In the genomic region with DNA sequence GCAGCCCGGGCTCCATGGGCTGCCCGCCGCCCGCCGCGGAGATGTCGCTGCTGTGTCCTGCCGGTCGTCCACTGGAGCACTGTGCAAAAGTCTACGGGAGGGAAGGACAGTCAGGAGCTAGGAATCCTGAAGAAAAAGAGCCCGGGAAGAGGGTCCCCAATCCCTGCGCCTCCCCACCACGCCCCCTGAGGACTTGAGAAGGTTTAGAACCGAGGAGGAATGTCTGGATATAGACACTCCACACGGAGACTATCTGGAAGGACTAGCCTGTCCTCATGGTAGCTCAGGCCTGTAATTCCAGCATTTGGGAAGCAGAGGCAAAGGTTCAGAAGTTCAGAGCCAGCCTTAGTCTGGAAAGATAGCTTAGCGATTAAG, we compare ENCODE assay signal across 9 mouse cellular contexts. TPM values are rescaled to one million over a fixed set of nuclear protein-coding genes. Genes with fewer than 3 reads are reported as not detected.
A peak's percentile ranks its signal among the peaks of the same experiment; 100 is the strongest.
DNase-seq lines count a peak whose midpoint lies in the region; ATAC-seq and TF ChIP-seq lines count a peak whose summit lies in the region.
"Had no signal": no experiment of that assay in that cellular context is flagged by ENCODE, and none has a peak within 500 bp of the region (broad histone marks: within the 10 kb centered on the region; RNA-seq: fewer than 3 reads in every experiment).

No protein-coding gene starts in this region.

- H3K9me3 ChIP-seq in kidney, postnatal 0 days (replicated peaks; ENCODE audit: low read length) = no peaks in the 10 kb centered on the region
- no peaks in the 10 kb centered on the region for H3K9me3 ChIP-seq in limb, embryonic 10.5 days (replicated peaks)
- H3K9me3 ChIP-seq in neural tube, embryonic 14.5 days (ENCODE audit: control insufficient read depth, low read length) = no peaks in the 10 kb centered on the region

- peaks cover 60% of the 10 kb centered on the region for H3K27me3 ChIP-seq in kidney, postnatal 0 days (ENCODE audit: insufficient read depth, low read length)
- peaks cover 94% of the 10 kb centered on the region for H3K27me3 ChIP-seq in limb, embryonic 10.5 days (ENCODE audit: low read depth, poor library complexity, severe bottlenecking)
- H3K27me3 ChIP-seq in neural tube, embryonic 14.5 days (ENCODE audit: control insufficient read depth, insufficient read depth, low read length) = peaks cover 47% of the 10 kb centered on the region

- ATAC-seq in kidney, postnatal 0 days (replicated peaks; ENCODE audit: low FRiP score, low read depth) = no peak
- no peak for ATAC-seq in neural tube, embryonic 14.5 days (ENCODE audit: low read depth)
- no peak for ATAC-seq in erythroblast, adult 5-6 weeks (replicated peaks; ENCODE audit: low FRiP score, poor library complexity, severe bottlenecking)
- ATAC-seq: Patski had no signal

- DNase-seq in kidney, postnatal 0 days (ENCODE audit: low spot score) = no peak
- DNase-seq in kidney, postnatal 25 days = no peak
- no peak for DNase-seq in limb, embryonic 10.5 days (ENCODE audit: low spot score)
- DNase-seq in adrenal gland, postnatal 14 days = no peak
- DNase-seq in ovary, adult 18-20 months (ENCODE audit: low spot score) = no peak

- H3K4me1 ChIP-seq in kidney, postnatal 0 days (replicated peaks; ENCODE audit: insufficient read depth, low read length) = peaks cover 12% of the 10 kb centered on the region; the same call in 1 of the 2 replicates
- H3K4me1 ChIP-seq in embryonic fibroblast, embryonic 13.5 days (ENCODE audit: control insufficient read depth, insufficient read depth, low read length) = no peaks in the 10 kb centered on the region
- H3K4me1 ChIP-seq in limb, embryonic 10.5 days = peaks cover 33% of the 10 kb centered on the region
- H3K4me1 ChIP-seq in neural tube, embryonic 14.5 days (ENCODE audit: control insufficient read depth, insufficient read depth, low read length) = peaks cover 12% of the 10 kb centered on the region

- H3K27ac ChIP-seq in kidney, postnatal 0 days = no peak overlapping the region
- H3K27ac ChIP-seq in embryonic fibroblast, embryonic 13.5 days (ENCODE audit: insufficient read depth, low read length) = no peak overlapping the region
- H3K27ac ChIP-seq in limb, embryonic 10.5 days = peak overlapping the region; percentile 68
- peak overlapping the region; percentile 64; the same call in 1 of the 2 replicates for H3K27ac ChIP-seq in neural tube, embryonic 14.5 days (ENCODE audit: low read depth, low read length)

- TF ChIP-seq CTCF in kidney, postnatal 0 days (IDR thresholded peaks at IDR 0.05; ENCODE audit: low read depth) = no peak
- no peak for TF ChIP-seq CTCF in embryonic fibroblast, embryonic 13.5 days (IDR thresholded peaks at IDR 0.05; ENCODE audit: borderline replicate concordance, insufficient read depth, low read length)

- H3K36me3 ChIP-seq in kidney, postnatal 0 days (ENCODE audit: insufficient read depth, low read length) = no peaks in the 10 kb centered on the region
- no peaks in the 10 kb centered on the region for H3K36me3 ChIP-seq in limb, embryonic 10.5 days
- H3K36me3 ChIP-seq in neural tube, embryonic 14.5 days (ENCODE audit: control insufficient read depth, insufficient read depth, low read length) = no peaks in the 10 kb centered on the region

- TF ChIP-seq POLR2A in embryonic fibroblast, embryonic 13.5 days (IDR thresholded peaks at IDR 0.05; ENCODE audit: low read depth, low read length) = no peak

- H3K4me3 ChIP-seq in kidney, postnatal 0 days (replicated peaks; ENCODE audit: low read depth, low read length) = peak overlapping the region; percentile 42
- 0 out of 2 replicates have a peak overlapping the region, but pooled peaks have one; percentile 5 for H3K4me3 ChIP-seq in embryonic fibroblast, embryonic 13.5 days (ENCODE audit: insufficient read depth, low read length)
- peak overlapping the region; percentile 57 for H3K4me3 ChIP-seq in limb, embryonic 10.5 days
- peak overlapping the region; percentile 41 for H3K4me3 ChIP-seq in neural tube, embryonic 14.5 days (ENCODE audit: low read depth, low read length)

- H3K4me2 ChIP-seq in kidney, postnatal 0 days (ENCODE audit: low read length) = peak overlapping the region; percentile 79
- H3K4me2 ChIP-seq in neural tube, embryonic 14.5 days (ENCODE audit: low read depth, low read length) = peak overlapping the region; percentile 74

- no peak overlapping the region for H3K9ac ChIP-seq in kidney, postnatal 0 days (ENCODE audit: low read depth, low read length)
- H3K9ac ChIP-seq in neural tube, embryonic 14.5 days (replicated peaks; ENCODE audit: low read depth, low read length) = peak overlapping the region; percentile 60

- WGBS in kidney, postnatal 0 days = 3% methylated on average over 16 of the region's 16 CpGs
- 3% methylated on average over 16 of the region's 16 CpGs for WGBS in limb, embryonic 10.5 days
- 5% methylated on average over 16 of the region's 16 CpGs for WGBS in neural tube, embryonic 14.5 days

RNA-seq across cellular contexts. Expression of a gene that starts 3.1 kb away (rescaled TPM):
- 0.11 TPM in 1 of 2 replicates, not detected in the other for polyA plus RNA-seq in kidney, postnatal 0 days (2015; fragmentation: Nextera tagmentation; extraction: Ambion mirVana)
- polyA plus RNA-seq in embryonic fibroblast, embryonic 13.5 days (2011; ENCODE audit: insufficient read length, low read depth, missing spikeins) = not detected in 2 replicates
- 0.15 and 0.33 TPM in 2 replicates for polyA plus RNA-seq in limb, embryonic 10.5 days (2016; fragmentation: Nextera tagmentation; extraction: Ambion mirVana)
- 4.2 and 5.0 TPM in 2 replicates for polyA plus RNA-seq in neural tube, embryonic 14.5 days (2014; fragmentation: Nextera tagmentation; extraction: Ambion mirVana)
- 1.8 and 2.3 TPM in 2 replicates for total RNA-seq in adrenal gland, postnatal 14 days (2021)
- total RNA-seq in erythroblast, adult 5-6 weeks (2015; ENCODE audit: low replicate concordance) = 1.7 TPM in 1 of 2 replicates, not detected in the other
- total RNA-seq in erythroblast, adult 5-6 weeks (2017; ENCODE audit: low replicate concordance) = 1.1 and 3.2 TPM in 2 replicates
- polyA plus RNA-seq: Patski had no signal

RNA-seq across cellular contexts. Expression of a gene that starts 5.9 kb away (rescaled TPM):
- 49.3 and 50.8 TPM in 2 replicates for polyA plus RNA-seq in kidney, postnatal 0 days (2015; fragmentation: Nextera tagmentation; extraction: Ambion mirVana)
- 23.2 and 27.4 TPM in 2 replicates for polyA plus RNA-seq in embryonic fibroblast, embryonic 13.5 days (2011; ENCODE audit: insufficient read length, low read depth, missing spikeins)
- polyA plus RNA-seq in limb, embryonic 10.5 days (2016; fragmentation: Nextera tagmentation; extraction: Ambion mirVana) = 50.4 and 61.7 TPM in 2 replicates
- 34.2 and 43.6 TPM in 2 replicates for polyA plus RNA-seq in neural tube, embryonic 14.5 days (2014; fragmentation: Nextera tagmentation; extraction: Ambion mirVana)
- 42.0 and 42.4 TPM in 2 replicates for total RNA-seq in adrenal gland, postnatal 14 days (2021)
- 4.6 and 6.9 TPM in 2 replicates for total RNA-seq in erythroblast, adult 5-6 weeks (2015; ENCODE audit: low replicate concordance)
- total RNA-seq in erythroblast, adult 5-6 weeks (2017; ENCODE audit: low replicate concordance) = 6.8 and 8.9 TPM in 2 replicates

RNA-seq across cellular contexts. Expression of a gene that starts 20.0 kb away (rescaled TPM):
- 51.7 and 52.9 TPM in 2 replicates for polyA plus RNA-seq in kidney, postnatal 0 days (2015; fragmentation: Nextera tagmentation; extraction: Ambion mirVana)
- polyA plus RNA-seq in embryonic fibroblast, embryonic 13.5 days (2011; ENCODE audit: insufficient read length, low read depth, missing spikeins) = 5.3 and 8.2 TPM in 2 replicates
- 38.5 and 41.3 TPM in 2 replicates for polyA plus RNA-seq in limb, embryonic 10.5 days (2016; fragmentation: Nextera tagmentation; extraction: Ambion mirVana)
- 50.4 and 50.5 TPM in 2 replicates for polyA plus RNA-seq in neural tube, embryonic 14.5 days (2014; fragmentation: Nextera tagmentation; extraction: Ambion mirVana)
- 45.9 and 46.9 TPM in 2 replicates for total RNA-seq in adrenal gland, postnatal 14 days (2021)
- total RNA-seq in erythroblast, adult 5-6 weeks (2015; ENCODE audit: low replicate concordance) = 11.9 TPM in 2 replicates
- total RNA-seq in erythroblast, adult 5-6 weeks (2017; ENCODE audit: low replicate concordance) = 31.9 and 59.8 TPM in 2 replicates

RNA-seq across cellular contexts. Expression of a gene that starts 42.7 kb away (rescaled TPM):
- 8.7 and 10.6 TPM in 2 replicates for polyA plus RNA-seq in kidney, postnatal 0 days (2015; fragmentation: Nextera tagmentation; extraction: Ambion mirVana)
- polyA plus RNA-seq in embryonic fibroblast, embryonic 13.5 days (2011; ENCODE audit: insufficient read length, low read depth, missing spikeins) = 24.9 and 28.9 TPM in 2 replicates
- polyA plus RNA-seq in limb, embryonic 10.5 days (2016; fragmentation: Nextera tagmentation; extraction: Ambion mirVana) = 18.9 and 19.1 TPM in 2 replicates
- polyA plus RNA-seq in neural tube, embryonic 14.5 days (2014; fragmentation: Nextera tagmentation; extraction: Ambion mirVana) = 14.2 and 16.4 TPM in 2 replicates
- 27.2 and 36.8 TPM in 2 replicates for total RNA-seq in adrenal gland, postnatal 14 days (2021)
- 14.0 and 26.7 TPM in 2 replicates for total RNA-seq in erythroblast, adult 5-6 weeks (2015; ENCODE audit: low replicate concordance)
- total RNA-seq in erythroblast, adult 5-6 weeks (2017; ENCODE audit: low replicate concordance) = 16.7 and 22.3 TPM in 2 replicates

RNA-seq across cellular contexts. Expression of a gene that starts 46.1 kb away (rescaled TPM):
- polyA plus RNA-seq in kidney, postnatal 0 days (2015; fragmentation: Nextera tagmentation; extraction: Ambion mirVana) = 31.4 and 37.8 TPM in 2 replicates
- 13.0 and 16.5 TPM in 2 replicates for polyA plus RNA-seq in embryonic fibroblast, embryonic 13.5 days (2011; ENCODE audit: insufficient read length, low read depth, missing spikeins)
- polyA plus RNA-seq in limb, embryonic 10.5 days (2016; fragmentation: Nextera tagmentation; extraction: Ambion mirVana) = 32.7 and 38.0 TPM in 2 replicates
- 113 and 125 TPM in 2 replicates for polyA plus RNA-seq in neural tube, embryonic 14.5 days (2014; fragmentation: Nextera tagmentation; extraction: Ambion mirVana)
- total RNA-seq in adrenal gland, postnatal 14 days (2021) = 17.9 and 22.5 TPM in 2 replicates
- 29.4 and 40.1 TPM in 2 replicates for total RNA-seq in erythroblast, adult 5-6 weeks (2015; ENCODE audit: low replicate concordance)
- total RNA-seq in erythroblast, adult 5-6 weeks (2017; ENCODE audit: low replicate concordance) = 15.9 and 25.5 TPM in 2 replicates

Comparison
In these comparisons a context has a peak if more than half of its experiments do, and no peak if none do; other contexts are left out.
1. H3K27ac ChIP-seq: peak in limb, embryonic 10.5 days (single experiment) and neural tube, embryonic 14.5 days (single experiment); none in kidney, postnatal 0 days (single experiment) and embryonic fibroblast, embryonic 13.5 days (single experiment).
2. H3K4me3 ChIP-seq: peak in every context shown above with its lines; median percentile 57 in limb, embryonic 10.5 days; 42 in kidney, postnatal 0 days; 41 in neural tube, embryonic 14.5 days; 5 in embryonic fibroblast, embryonic 13.5 days.